Mouse (Mus musculus) telencephalon, adult 2 months (tissue): ENCODE measurements around the gene Fmo5.

Experiments used
- DNase-seq: peaks from one replicate; pipeline ENCODE4 v3.0.0-alpha.2; 2011; ENCODE audit warnings: low read depth, low spot score

Fmo5 gene

GRCm38 (mm10) chr3:97628391-97629001 is at the start of gene Fmo5:
Gene Fmo5, plus strand, starts transcription at chr3:97628804.
- DNase-seq = no peak

DNA sequence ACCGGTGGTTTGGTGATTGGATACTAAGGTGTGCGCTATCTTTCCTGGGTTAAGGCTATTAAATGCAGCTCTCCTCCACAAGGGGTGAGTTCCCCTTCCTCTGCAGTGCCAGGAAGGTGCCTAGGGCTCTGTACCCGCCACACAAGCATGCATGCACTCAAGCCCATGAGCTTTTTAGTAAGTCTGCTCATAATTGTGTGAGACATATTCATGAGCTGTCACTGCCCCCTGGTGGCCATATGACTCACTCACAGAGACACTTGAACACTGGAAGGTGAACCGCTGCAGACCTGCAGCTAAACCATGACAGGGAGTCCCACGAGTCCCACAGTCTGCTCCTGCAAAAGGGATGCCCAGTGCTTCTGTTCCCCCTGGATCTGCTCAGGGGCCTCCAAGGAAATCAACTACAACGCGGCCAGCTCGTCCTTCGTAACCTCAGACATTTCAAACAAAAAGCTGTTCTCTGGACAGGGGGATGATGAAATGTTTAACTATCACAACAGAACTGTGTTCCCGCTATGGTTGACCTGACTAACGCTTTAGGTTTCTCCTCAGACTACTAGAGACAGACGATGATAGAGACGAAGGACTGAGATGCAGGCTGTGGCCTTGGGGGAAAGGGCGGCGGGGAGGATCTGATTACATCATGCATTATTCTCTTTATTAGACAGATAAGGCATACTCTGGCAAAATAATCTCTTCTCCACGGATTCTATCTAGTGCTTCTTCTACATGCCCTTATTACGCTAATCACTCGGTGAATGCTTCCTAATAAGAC is 43.0 kb upstream of the Fmo5 start:
- DNase-seq = peak; percentile 72

DNA sequence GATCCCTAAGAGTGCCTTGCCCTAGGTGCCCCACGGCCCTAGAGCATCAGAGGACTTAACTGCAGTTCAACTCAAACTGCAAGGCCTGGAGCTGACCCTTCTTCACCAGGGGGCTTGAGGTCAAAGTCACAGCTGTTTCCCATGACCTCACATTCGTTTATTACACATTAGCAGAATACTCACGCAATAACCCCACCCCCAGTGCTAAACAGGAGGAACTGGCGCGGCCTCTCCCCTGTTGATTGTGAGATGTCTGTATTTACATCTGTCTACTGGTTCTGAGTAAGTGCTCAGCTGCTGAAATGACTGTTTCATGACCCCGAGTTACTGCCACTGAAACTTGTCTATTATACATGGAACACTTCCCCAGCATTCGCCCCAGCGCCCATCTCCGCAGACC is 40.9 kb upstream of the Fmo5 start:
- no peak for DNase-seq

DNA sequence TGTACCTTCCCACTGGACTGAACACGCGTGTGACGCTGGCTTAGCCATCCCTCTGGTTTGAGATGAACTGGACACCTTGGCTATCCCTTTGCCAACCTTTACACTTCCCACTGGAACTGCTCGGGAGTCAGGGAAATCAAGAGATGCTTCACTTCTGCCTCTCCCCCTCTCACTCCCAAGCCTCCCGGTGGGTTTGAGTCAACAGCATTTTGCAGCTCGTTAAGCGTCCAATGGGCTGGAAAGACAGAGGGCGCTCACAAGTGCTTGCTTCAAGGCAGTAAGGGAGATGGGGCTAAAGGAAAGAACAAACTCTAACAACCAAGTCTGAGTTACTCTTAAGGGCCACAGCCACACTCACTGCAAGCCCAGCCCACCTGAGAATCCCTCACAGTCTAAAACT is 37.9 kb upstream of the Fmo5 start:
- no peak for DNase-seq

DNA sequence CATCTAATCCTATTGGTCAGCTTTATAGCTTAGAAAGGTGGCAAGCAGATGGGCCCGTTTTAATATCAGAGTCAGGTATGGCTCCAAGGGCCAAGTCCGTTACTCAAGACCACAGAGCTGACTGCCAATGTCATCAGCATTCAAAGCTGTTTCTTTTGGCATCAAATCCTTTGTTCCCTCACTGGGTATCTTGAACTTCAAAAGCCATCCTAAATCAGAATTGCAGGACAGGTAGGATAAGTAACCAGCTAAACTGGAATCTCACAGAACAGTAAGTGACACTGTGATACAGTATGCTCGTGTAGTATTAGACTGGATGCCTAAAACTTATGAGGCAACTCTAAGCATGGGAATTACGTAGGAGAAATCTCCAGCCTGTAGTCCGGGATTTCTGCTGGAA is 35.5 kb upstream of the Fmo5 start:
- DNase-seq = no peak

GRCm38 (mm10) chr3:97594140-97594539 is 34.5 kb upstream of the Fmo5 start:
- DNase-seq = no peak

DNA sequence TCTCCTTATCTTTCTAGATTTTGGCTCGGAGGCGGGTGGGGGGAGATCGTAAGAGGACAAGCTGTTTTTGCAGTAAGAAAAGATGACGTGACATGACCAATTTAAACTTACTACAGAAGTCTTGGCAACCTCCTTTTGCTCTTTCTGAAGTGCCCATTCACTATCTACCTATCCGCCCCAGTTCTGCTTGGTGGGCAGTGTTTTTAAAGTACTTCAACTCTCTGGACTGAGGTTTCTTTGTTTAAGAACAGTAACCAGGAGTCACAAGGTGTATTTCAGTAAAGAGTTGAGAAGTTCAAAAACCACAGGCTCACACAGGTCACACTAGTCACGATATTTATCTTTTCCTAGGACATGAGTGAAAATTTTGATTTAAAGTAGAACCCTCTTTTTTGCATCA is 33.5 kb upstream of the Fmo5 start:
- no peak for DNase-seq

DNA sequence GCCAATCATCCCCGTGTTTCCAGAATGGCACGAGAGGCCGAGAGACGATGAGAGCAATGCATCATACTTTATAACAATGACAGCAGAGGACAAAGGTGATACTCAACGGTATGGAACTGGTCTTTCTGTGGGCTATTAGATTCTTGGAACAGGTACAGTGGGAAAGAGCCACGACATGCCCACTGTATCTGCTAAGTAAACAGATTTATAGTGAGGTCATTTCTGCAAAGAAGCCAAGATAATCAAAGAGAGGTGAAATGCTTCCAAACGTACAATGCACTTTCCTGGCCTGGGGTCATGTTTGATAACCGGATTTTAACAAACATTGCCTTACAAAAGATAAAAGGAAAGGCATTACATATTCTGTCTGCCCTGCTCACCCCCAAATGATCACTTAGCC is 31.8 kb upstream of the Fmo5 start:
- no peak for DNase-seq

GRCm38 (mm10) chr3:97600050-97600832 is 28.4 kb upstream of the Fmo5 start:
- DNase-seq = no peak

GRCm38 (mm10) chr3:97609201-97609844 is 19.3 kb upstream of the Fmo5 start:
- DNase-seq = no peak

- DNase-seq = peak; percentile 67
Observed at GRCm38 (mm10) chr3:97609845-97610410, 18.7 kb upstream of the Fmo5 start, which contains the start of gene Chd1l. Gene Chd1l, minus strand, starts transcription at chr3:97610203.

- no peak for DNase-seq
Observed at GRCm38 (mm10) chr3:97611021-97611420, 17.6 kb upstream of the Fmo5 start.

- no peak for DNase-seq
Observed at GRCm38 (mm10) chr3:97615154-97615553, 13.4 kb upstream of the Fmo5 start.

DNA sequence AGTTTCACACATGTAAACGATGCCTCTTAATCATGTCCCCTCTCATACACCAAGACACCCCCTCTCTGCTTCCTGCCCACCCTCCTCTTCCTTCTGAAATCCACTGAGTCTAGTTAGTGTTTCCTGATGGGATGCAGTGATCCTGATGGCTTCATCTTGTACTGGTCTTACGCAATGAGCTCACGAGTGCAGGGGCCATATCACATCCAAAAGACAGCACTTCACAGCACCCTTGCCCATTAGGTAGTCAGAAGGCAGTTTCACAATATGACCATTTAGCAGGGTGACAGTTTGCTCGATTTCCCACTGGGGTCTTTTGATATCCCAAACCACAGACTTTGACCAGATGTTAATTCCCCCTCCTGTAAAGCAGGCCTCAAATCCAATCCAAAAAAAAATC is 12.7 kb upstream of the Fmo5 start:
- no peak for DNase-seq

DNA sequence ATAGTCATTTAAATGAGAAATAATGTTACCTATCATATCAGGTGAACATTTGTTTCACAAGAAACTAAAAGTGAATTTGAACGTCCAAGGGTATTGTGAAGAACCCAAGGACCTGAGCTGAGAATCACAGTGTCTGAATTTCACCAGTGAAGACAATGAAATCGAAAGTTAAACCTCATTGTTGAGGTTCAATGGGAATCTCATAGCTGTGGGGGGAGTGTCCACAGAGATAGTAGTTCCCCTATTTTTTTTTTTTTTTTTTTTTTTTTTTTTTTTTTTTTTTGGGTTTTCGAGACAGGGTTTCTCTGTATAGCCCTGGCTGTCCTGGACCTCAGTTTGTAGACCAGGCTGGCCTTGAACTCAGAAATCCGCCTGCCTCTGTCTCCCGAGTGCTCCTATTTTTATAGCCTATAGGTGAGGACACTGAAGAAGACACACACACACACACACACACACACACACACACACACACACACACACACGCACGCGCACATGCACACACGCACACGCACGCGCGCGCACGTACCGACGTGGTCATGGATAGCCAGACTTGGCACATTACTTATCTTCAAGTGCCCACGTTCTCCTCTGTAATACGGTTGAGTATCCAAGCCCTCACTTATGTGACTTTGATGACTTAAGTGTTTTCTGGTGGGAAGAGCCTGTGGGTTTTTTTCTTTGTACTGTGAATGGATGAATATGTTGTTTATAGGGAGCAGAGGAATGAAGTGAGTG is 11.3 kb upstream of the Fmo5 start:
- no peak for DNase-seq

DNA sequence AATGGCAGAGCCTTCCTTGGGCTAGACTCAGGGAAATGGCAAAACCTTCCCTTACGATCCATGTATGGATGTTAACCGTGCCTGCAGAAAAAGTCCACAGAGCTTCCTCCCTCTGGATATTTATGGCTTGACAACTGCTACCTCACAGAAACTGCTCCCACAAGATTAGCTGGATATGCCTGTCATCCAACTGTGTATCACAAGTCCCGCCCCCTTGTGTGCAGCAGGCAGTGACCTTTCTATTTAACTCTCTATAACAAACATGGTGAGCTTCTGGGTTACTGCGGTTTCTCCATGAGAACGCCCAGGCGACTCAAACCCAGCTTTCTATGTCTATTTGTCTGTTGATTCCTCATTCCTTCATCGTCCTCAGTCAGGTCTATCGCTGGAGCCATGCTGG is 10.7 kb upstream of the Fmo5 start:
- DNase-seq = no peak

GRCm38 (mm10) chr3:97620657-97621056 is 7.9 kb upstream of the Fmo5 start:
- no peak for DNase-seq

GRCm38 (mm10) chr3:97624611-97625010 is 4.0 kb upstream of the Fmo5 start:
- DNase-seq = no peak

DNA sequence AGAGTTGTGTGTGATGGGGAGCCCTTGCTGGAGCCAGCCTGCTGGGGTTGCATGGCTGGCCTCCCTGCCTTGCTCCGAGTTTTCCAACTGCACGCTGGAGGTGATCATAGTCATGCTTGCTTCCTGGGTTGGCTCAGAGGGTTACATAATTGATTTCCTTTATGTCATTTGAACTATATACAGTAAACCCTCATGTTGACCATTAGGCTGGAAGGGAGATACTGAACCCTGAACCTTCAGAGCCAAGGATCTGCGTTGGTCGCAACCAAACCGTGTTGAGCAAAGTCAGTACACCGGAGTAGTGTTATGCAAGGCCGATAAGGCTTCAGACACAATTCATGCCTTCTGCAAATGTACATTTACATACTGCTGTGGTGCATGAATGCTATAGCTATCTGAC is 711 bp upstream of the Fmo5 start:
- no peak for DNase-seq

GRCm38 (mm10) chr3:97629941-97630340 is 1.3 kb downstream of the Fmo5 start:
- DNase-seq = no peak

DNA sequence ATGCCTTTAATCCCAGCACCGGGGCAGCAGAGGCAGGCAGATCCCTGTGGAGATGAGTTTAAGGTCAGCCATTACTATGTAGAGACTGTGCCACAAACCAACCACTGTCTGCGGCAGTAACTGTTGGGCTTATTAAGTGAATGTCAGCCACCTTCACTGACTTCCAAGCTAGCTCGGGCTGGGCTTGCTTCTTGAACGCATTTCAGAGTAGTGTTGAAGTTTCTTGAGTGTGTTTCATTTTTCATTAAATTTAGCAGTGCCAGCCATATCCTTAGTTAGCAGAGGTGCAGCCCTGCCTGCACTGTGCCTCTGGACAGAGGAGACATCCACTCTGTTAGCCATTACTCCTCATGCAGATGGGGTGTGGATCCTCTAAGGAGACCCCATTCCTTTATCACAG is 2.1 kb downstream of the Fmo5 start:
- no peak for DNase-seq
